Mouse (Mus musculus) thymus, adult 2 months (tissue): ENCODE data around the gene Nme9. TPM values are rescaled to one million over a fixed set of nuclear protein-coding genes. Genes with fewer than 3 reads are reported as not detected.

Source experiments
- DNase-seq: peaks from one replicate; pipeline ENCODE4 v3.0.0; 2021
- H3K27ac ChIP-seq: fragments of 200-500 bp; 2 replicates; pipeline ENCODE4 v1.5.1; 2012; ENCODE audit warnings: low read length, control low read depth; ENCODE audit not compliant: control insufficient read depth, insufficient read depth
- H3K27me3 ChIP-seq: fragments of 200-500 bp; 2 replicates; pipeline ENCODE4 v1.6.1; 2012; ENCODE audit warnings: mild to moderate bottlenecking, low read length, moderate library complexity, mixed read lengths; ENCODE audit not compliant: control insufficient read depth, insufficient read depth
- H3K36me3 ChIP-seq: fragments of 200-500 bp; 2 replicates; pipeline ENCODE4 v1.6.1; 2012; ENCODE audit warnings: mild to moderate bottlenecking, low read length, moderate library complexity; ENCODE audit not compliant: control insufficient read depth, insufficient read depth
- H3K4me1 ChIP-seq: fragments of 200-500 bp; replicated peaks from 2 replicates; pipeline ENCODE4 v1.6.1; 2012; ENCODE audit warnings: low read length; ENCODE audit not compliant: control insufficient read depth, insufficient read depth
- H3K4me3 ChIP-seq: fragments of 200-500 bp; 2 replicates; pipeline ENCODE4 v1.5.1; 2012; ENCODE audit warnings: mild to moderate bottlenecking, low read length, control low read depth, moderate library complexity; ENCODE audit not compliant: control insufficient read depth, insufficient read depth
- CTCF ChIP-seq: fragments of 200-500 bp; IDR thresholded peaks from 2 replicates; pipeline ENCODE4 v1.5.1; 2012; ENCODE audit warnings: mild to moderate bottlenecking, control low read depth, low read length, moderate library complexity, borderline replicate concordance; ENCODE audit not compliant: control insufficient read depth, poor library complexity, insufficient read depth; ENCODE audit errors: extremely low read depth
- POLR2A ChIP-seq: fragments of 200-500 bp; IDR thresholded peaks from 2 replicates; pipeline ENCODE4 v1.6.1; 2012; ENCODE audit warnings: mild to moderate bottlenecking, low read length, control low read depth, moderate library complexity; ENCODE audit not compliant: control insufficient read depth, poor library complexity, insufficient read depth; ENCODE audit errors: extremely low read depth
- WGBS: fragments of 180-500 bp; shearing (Covaris S2); methylation state at CpG from one replicate; pipeline ENCODE4 v1.1.7; 2018; 5-methylcytosine and 5-hydroxymethylcytosine counted together
- polyA plus RNA-seq: library from polyadenylated mRNA; depleted of rRNA; stranded (reverse); fragments of >200 nt; gene quantifications from 2 replicates; pipeline ENCODE4 v1.2.3, GENCODE M21; 2012

Gene Nme9
- polyA plus RNA-seq, 1 experiment: 0.43 TPM

DNA sequence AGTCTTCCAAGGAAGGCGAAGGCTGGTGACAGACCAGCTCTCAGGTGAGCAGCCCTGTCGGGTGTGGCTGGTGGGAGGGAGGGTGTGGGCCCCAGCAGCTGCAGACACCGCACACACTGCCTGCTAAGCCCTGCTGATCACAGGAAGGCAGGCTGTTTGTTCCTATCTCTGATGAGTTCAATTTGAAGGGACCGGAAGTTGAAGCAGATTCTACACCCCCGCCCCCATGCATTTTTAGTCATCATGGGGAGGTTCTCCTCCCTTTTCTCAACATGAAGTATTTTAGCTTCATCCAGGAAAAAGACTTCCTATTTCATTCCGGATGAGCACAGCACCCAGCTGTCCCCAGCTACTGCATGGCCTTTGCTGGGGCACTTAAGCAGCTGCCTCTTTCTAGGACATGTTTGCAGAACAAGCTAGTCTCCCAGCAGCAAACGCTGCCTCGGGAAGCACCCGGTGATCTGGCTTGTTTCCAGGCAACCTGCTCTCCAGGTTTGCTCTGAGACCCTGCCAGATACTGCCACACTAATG is 28.0 kb downstream of the Nme9 start:
- no peak for TF ChIP-seq POLR2A
- TF ChIP-seq CTCF: no peak
- 78% methylated on average over 9 of the region's 9 CpGs for WGBS
- peak; percentile 13 for DNase-seq
- Histone ChIP-seq H3K36me3 (no peaks in the 10 kb centered on the region), H3K27me3 (no peaks in the 10 kb centered on the region), H3K4me3 (no peak overlapping the region), H3K27ac (no peak overlapping the region), H3K4me1 (0 out of 2 replicates have a peak, but pooled peaks cover 2% of the 10 kb centered on the region)

GRCm38 (mm10) chr9:99480764-99481163 is 29.5 kb downstream of the Nme9 start:
- TF ChIP-seq POLR2A: no peak
- TF ChIP-seq CTCF: no peak
- Histone ChIP-seq H3K36me3 (no peaks in the 10 kb centered on the region), H3K27me3 (no peaks in the 10 kb centered on the region), H3K4me3 (no peak overlapping the region), H3K27ac (no peak overlapping the region), H3K4me1 (0 out of 2 replicates have a peak, but pooled peaks cover 2% of the 10 kb centered on the region)
- WGBS: over 99% methylated on average over 4 of the region's 4 CpGs
- no peak for DNase-seq

GRCm38 (mm10) chr9:99483191-99483590 is 31.9 kb downstream of the Nme9 start:
- 94% methylated on average over 4 of the region's 4 CpGs for WGBS
- H3K36me3 ChIP-seq: peaks cover 13% of the 10 kb centered on the region

GRCm38 (mm10) chr9:99484632-99485031 is 33.4 kb downstream of the Nme9 start:
- TF ChIP-seq CTCF: no peak
- TF ChIP-seq POLR2A: no peak
- no peak for DNase-seq
- H3K27me3 ChIP-seq: no peaks in the 10 kb centered on the region
- no peaks in the 10 kb centered on the region for H3K4me1 ChIP-seq
- peaks cover 16% of the 10 kb centered on the region for H3K36me3 ChIP-seq
- no peak overlapping the region for H3K4me3 ChIP-seq
- H3K27ac ChIP-seq: no peak overlapping the region

More at GRCm38 (mm10) chr9:99483191-99483590, 31.9 kb downstream of the Nme9 start:
- 0 out of 2 replicates have a peak, but pooled peaks cover 2% of the 10 kb centered on the region for H3K4me1 ChIP-seq
- DNase-seq: no peak
- no peak overlapping the region for H3K4me3 ChIP-seq
- TF ChIP-seq POLR2A (no peak), CTCF (no peak)
- H3K27me3 ChIP-seq: no peaks in the 10 kb centered on the region
- no peak overlapping the region for H3K27ac ChIP-seq

- TF ChIP-seq POLR2A (no peak), CTCF (no peak)
- no peaks in the 10 kb centered on the region for H3K4me1 ChIP-seq
- peaks cover 20% of the 10 kb centered on the region for H3K36me3 ChIP-seq
- no peak overlapping the region for H3K27ac ChIP-seq
- H3K27me3 ChIP-seq: no peaks in the 10 kb centered on the region
- DNase-seq: no peak
- WGBS: 99% methylated on average over 4 of the region's 4 CpGs
- H3K4me3 ChIP-seq: no peak overlapping the region
Observed at GRCm38 (mm10) chr9:99485144-99485543, 33.9 kb downstream of the Nme9 start.

- no peak for DNase-seq
- 91% methylated on average over 8 of the region's 8 CpGs for WGBS
- TF ChIP-seq POLR2A (no peak), CTCF (no peak)
- H3K27ac ChIP-seq: no peak overlapping the region
- no peaks in the 10 kb centered on the region for H3K27me3 ChIP-seq
- H3K36me3 ChIP-seq: peaks cover 20% of the 10 kb centered on the region
- no peaks in the 10 kb centered on the region for H3K4me1 ChIP-seq
- H3K4me3 ChIP-seq: no peak overlapping the region
Observed at GRCm38 (mm10) chr9:99487126-99487695, 35.9 kb downstream of the Nme9 start.
